Mouse (Mus musculus) brain, embryonic 14.5 days (tissue): ENCODE results near the gene Fam210b.

Source experiments
- CTCF ChIP-seq: fragments of 200-500 bp; IDR thresholded peaks from 2 replicates; pipeline ENCODE4 v1.5.1; 2012; ENCODE audit warnings: inconsistent platforms, mild to moderate bottlenecking, moderate library complexity, borderline replicate concordance; ENCODE audit not compliant: insufficient read depth, insufficient read length; ENCODE audit errors: extremely low read depth
- POLR2A ChIP-seq: fragments of 200-500 bp; IDR thresholded peaks from 2 replicates; pipeline ENCODE4 v1.6.1; 2012; ENCODE audit warnings: mild to moderate bottlenecking, inconsistent platforms, borderline replicate concordance; ENCODE audit not compliant: poor library complexity, insufficient read depth, insufficient read length, severe bottlenecking; ENCODE audit errors: extremely low read depth

DNA sequence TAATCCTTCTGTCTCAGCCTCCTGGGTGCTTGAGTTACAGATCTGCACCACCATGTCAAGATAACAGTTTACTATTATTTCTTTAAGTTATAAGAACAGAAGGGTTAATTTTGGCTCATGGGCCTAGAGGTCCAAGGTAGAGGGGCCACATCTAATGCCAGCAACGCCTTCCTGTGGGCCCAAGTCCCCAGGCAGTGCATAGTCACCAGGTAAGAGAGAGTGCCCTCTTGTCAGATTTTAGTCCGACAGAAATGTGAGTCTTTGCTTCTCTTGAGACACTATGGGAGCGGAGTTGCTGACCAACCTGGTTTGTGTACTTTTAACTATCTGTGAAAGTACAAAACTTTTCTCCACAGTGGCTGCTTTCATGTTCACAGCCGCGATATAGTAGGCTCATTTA lies 696 bp upstream of the Fam210b start:
- TF ChIP-seq POLR2A (no peak), CTCF (no peak)
